Mouse (Mus musculus) limb, embryonic 14.5 days (tissue): ENCODE results near the gene Sept8. TPM values are rescaled to one million over a fixed set of nuclear protein-coding genes. Genes with fewer than 3 reads are reported as not detected.

Experiments
- ATAC-seq: fragments of 200-750 bp; cut with Nextera tagmentation; 2 replicates; pipeline ENCODE4 v1.8.0; 2017; ENCODE audit warnings: low read depth, moderate number of reproducible peaks, moderate TSS enrichment; ENCODE audit not compliant: low FRiP score
- DNase-seq: peaks from one replicate; pipeline ENCODE4 v3.0.0-alpha.2; 2015; ENCODE audit warnings: low spot score
- H3K27ac ChIP-seq: fragments of 300-500 bp; sonication (generic); replicated peaks from 2 replicates; pipeline ENCODE4 v1.5.1; 2014; ENCODE audit warnings: low read depth, mild to moderate bottlenecking, low read length, moderate library complexity, mixed read lengths
- H3K27me3 ChIP-seq: fragments of 300-500 bp; sonication (generic); 2 replicates; pipeline ENCODE4 v1.6.1; 2014; ENCODE audit warnings: low read length, mixed read lengths; ENCODE audit not compliant: control insufficient read depth, insufficient read depth
- H3K36me3 ChIP-seq: fragments of 300-500 bp; sonication (generic); 2 replicates; pipeline ENCODE4 v1.6.1; 2014; ENCODE audit warnings: mild to moderate bottlenecking, low read length, moderate library complexity, mixed read lengths; ENCODE audit not compliant: control insufficient read depth, insufficient read depth
- H3K4me1 ChIP-seq: fragments of 300-500 bp; sonication (generic); 2 replicates; pipeline ENCODE4 v1.6.1; 2014; ENCODE audit warnings: antibody characterized with exemption, low read length, mixed read lengths; ENCODE audit not compliant: control insufficient read depth, insufficient read depth
- H3K4me2 ChIP-seq: fragments of 300-500 bp; sonication (generic); replicated peaks from 2 replicates; pipeline ENCODE4 v1.6.1; 2014; ENCODE audit warnings: low read depth, mild to moderate bottlenecking, low read length, moderate library complexity; ENCODE audit not compliant: severe bottlenecking
- H3K4me3 ChIP-seq: fragments of 300-500 bp; sonication (generic); replicated peaks from 2 replicates; pipeline ENCODE4 v1.5.1; 2014; ENCODE audit warnings: low read length
- H3K9ac ChIP-seq: fragments of 300-500 bp; sonication (generic); 2 replicates; pipeline ENCODE4 v1.6.1; 2014; ENCODE audit warnings: mild to moderate bottlenecking, low read depth, low read length, moderate library complexity; ENCODE audit not compliant: severe bottlenecking
- H3K9me3 ChIP-seq: fragments of 300-500 bp; sonication (generic); 2 replicates; pipeline ENCODE4 v1.6.1; 2016; ENCODE audit warnings: low read length; ENCODE audit not compliant: control insufficient read depth
- POLR2A ChIP-seq: fragments of 200-500 bp; IDR thresholded peaks from 2 replicates; pipeline ENCODE4 v1.8.0; 2012; ENCODE audit warnings: inconsistent platforms, mild to moderate bottlenecking, moderate library complexity, borderline replicate concordance; ENCODE audit not compliant: insufficient read depth, insufficient read length; ENCODE audit errors: extremely low read depth
- WGBS: fragments of 180-500 bp; shearing (Covaris S2); extraction: QIAGEN DNeasy Blood & Tissue Kit; methylation state at CpG from one replicate; pipeline ENCODE4 v1.1.7; 2014; 5-methylcytosine and 5-hydroxymethylcytosine counted together
- polyA plus RNA-seq, 2 experiments: library from polyadenylated mRNA; depleted of rRNA in 1 of 2; stranded (reverse) in 1 of 2; unstranded in 1 of 2; fragments of >200 nt; fragmentation: Nextera tagmentation in 1 of 2; extraction: Ambion mirVana in 1 of 2; gene quantifications; 2 replicates each; pipeline versions ENCODE4 v1.2.1 to v1.2.3; 2012 to 2014

The Sept8 gene
- 104 and 110 TPM in 2 replicates for polyA plus RNA-seq (2012; rRNA removed)
- 50.4 and 51.6 TPM in 2 replicates for polyA plus RNA-seq (2014; fragmentation: Nextera tagmentation; extraction: Ambion mirVana)

DNA sequence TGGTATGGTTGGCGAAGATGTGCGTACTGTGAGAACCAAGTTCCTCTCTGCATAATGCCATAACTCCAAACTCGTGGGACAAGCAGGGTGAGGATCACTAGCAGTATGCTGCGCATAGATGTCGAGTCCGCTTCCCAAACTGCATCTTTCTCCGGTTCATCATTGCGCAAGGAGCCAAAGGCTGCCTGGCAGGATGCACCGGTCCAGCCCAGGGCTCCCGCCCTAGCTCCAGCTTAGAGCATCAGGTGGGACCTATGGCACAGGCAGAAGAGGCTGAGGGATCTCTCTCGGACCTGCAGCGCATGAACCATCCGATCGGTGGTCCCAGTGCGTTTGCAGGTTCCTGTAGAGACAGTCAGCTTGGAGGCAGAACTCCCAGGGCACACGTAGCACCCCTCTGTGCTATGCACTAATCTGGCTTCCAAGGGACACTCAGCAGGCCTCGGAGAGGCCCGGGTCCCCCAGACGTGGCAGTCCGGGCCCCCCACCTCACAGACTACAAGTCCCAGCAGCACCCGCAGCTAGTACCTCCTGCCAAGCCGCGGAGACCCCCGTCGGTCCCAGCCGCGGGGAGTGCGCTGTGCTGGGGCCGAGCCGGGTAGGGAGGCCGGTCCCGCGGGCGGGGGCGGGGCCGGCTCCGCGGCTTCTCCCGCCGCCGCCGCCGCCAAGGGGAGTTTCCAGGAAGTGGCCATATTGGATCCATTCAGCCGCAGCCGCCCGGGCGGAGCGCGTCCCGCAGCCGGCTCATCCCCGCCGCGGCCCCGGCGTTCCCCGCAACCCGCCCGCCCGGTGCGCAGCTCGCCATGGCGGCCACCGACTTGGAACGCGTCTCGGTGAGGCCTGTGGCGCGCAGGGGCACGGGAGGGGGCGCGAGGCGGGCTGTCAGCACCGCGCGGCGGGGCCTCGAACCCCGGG lies at the start of gene Sept8:
Gene Sept8 (plus strand): TSS at position 51 of the 915 bp plus-strand sequence.
- ATAC-seq = peak; percentile 87
- peak within 1 kb of the TSS; percentile 80 for H3K9ac ChIP-seq
- H3K4me2 ChIP-seq = peak within 1 kb of the TSS; percentile 85
- H3K4me3 ChIP-seq = peak within 1 kb of the TSS; percentile 82
- TF ChIP-seq POLR2A = 0 out of 2 replicates have a peak, but pooled peaks have one; percentile 12
- H3K4me1 ChIP-seq = peaks cover 52% of the 10 kb centered on the region
- no peaks in the 10 kb centered on the region for H3K9me3 ChIP-seq
- WGBS = 7% methylated on average over 46 of the region's 79 CpGs
- peak; percentile 79 for DNase-seq
- no peaks in the 10 kb centered on the region for H3K27me3 ChIP-seq
- H3K27ac ChIP-seq = peak within 1 kb of the TSS; percentile 86
- H3K36me3 ChIP-seq = no peaks in the 10 kb centered on the region

DNA sequence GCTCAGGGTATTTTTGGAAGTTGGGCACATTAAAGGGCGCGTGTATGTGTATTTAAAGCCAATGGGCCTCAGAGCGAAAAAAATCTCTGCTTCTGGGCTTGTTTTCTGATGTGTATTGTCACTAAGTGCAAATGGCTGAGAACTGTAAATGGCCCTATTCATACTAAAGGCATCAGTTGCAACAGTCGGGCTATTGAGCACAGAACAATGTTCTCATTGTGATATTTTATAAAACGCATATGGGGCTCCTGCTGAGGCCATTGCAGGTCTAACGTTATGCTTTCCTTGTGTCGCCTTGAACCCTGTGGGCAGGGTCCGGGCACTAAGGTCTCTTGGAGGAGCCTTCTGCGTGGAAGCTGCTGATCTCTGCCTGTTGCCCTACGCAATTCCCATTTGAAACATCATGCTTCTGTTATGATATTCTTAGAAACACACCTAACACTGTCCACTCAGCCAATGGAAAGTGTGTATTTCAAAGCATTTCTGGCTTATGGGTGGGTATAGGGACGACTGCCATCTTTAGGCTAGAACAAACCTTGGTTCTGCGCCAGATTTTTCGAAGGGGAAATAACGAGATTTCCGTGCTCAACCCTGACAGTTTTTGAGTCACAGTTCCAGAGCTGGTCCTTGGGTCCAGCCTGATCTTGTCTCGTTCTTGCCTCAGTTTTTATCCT lies 49.6 kb upstream of the Sept8 start:
- Histone ChIP-seq H3K4me3 (no peak overlapping the region), H3K4me2 (peak overlapping the region; percentile 40), H3K27me3 (peaks cover 32% of the 10 kb centered on the region), H3K4me1 (peaks cover 15% of the 10 kb centered on the region; the same call in 1 of the 2 replicates), H3K9ac (no peak overlapping the region), H3K9me3 (no peaks in the 10 kb centered on the region), H3K36me3 (peaks cover 6% of the 10 kb centered on the region; the same call in 1 of the 2 replicates), H3K27ac (no peak overlapping the region)
- ATAC-seq = peak; percentile 10; the same call in 1 of the 2 replicates
- no peak for DNase-seq
- WGBS = 30% methylated on average over 16 of the region's 16 CpGs
- no peak for TF ChIP-seq POLR2A

DNA sequence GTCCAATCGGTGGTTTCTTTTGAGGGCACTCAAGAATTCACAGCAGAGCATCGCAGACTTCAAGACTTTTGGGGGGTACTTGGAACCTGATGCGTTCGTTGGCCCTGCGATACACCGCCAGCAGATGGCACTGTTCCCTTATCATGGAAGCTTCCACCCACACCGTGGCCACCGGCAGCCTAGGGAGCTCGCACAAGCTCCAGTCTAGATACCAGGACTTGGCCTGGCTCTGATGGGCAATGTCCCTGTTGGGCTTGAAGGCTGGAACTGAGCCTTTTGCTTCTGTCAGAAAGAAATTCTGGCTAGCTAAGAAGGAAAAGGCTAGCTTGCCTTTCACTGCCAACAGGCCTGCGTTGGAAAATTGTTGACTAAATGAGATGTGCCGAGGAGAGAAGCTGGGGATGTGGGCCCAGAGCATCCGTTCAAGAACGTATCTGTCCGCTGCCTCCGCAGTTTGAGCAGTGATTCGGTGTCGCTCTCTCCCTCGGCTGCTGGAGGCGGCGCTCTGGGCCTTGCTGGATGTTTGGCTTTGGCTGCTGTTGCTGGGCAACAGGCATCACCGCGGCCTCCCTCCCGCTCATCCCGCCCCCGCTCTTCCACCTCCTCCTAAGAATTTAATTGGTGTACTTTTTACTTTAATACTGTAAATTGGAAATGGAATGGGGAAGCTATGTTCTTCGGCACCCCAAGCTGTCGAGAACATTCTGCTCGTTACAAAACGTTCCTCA lies 48.9 kb upstream of the Sept8 start, which contains the start of gene Gm9837:
Gene Gm9837 (minus strand): TSS at position 512 of the 728 bp plus-strand sequence.
- ATAC-seq = peak; percentile 79
- H3K27ac ChIP-seq = no peak within 1 kb of the TSS
- peak; percentile 90 for DNase-seq
- H3K27me3 ChIP-seq = peaks cover 29% of the 10 kb centered on the region
- peak within 1 kb of the TSS; percentile 14 for H3K4me3 ChIP-seq
- no peaks in the 10 kb centered on the region for H3K36me3 ChIP-seq
- 4% methylated on average over 28 of the region's 29 CpGs for WGBS
- no peak for TF ChIP-seq POLR2A
- no peak within 1 kb of the TSS for H3K9ac ChIP-seq
- no peaks in the 10 kb centered on the region for H3K9me3 ChIP-seq
- H3K4me2 ChIP-seq = peak within 1 kb of the TSS; percentile 40
- peaks cover 15% of the 10 kb centered on the region; the same call in 1 of the 2 replicates for H3K4me1 ChIP-seq

GRCm38 (mm10) chr11:53472709-53473108 lies 46.3 kb upstream of the Sept8 start:
- H3K27me3 ChIP-seq = peaks cover 29% of the 10 kb centered on the region
- no peak for TF ChIP-seq POLR2A
- H3K9me3 ChIP-seq = no peaks in the 10 kb centered on the region
- DNase-seq = no peak
- ATAC-seq = no peak
- no peak overlapping the region for H3K4me3 ChIP-seq
- no peaks in the 10 kb centered on the region for H3K36me3 ChIP-seq
- H3K27ac ChIP-seq = no peak overlapping the region
- WGBS = 85% methylated on average over 3 of the region's 3 CpGs
- H3K9ac ChIP-seq = no peak overlapping the region
- no peak overlapping the region for H3K4me2 ChIP-seq
- H3K4me1 ChIP-seq = peaks cover 9% of the 10 kb centered on the region; the same call in 1 of the 2 replicates

GRCm38 (mm10) chr11:53475620-53476019 lies 43.4 kb upstream of the Sept8 start:
- Histone ChIP-seq H3K9ac (no peak overlapping the region), H3K36me3 (no peaks in the 10 kb centered on the region), H3K27me3 (peaks cover 53% of the 10 kb centered on the region), H3K4me2 (no peak overlapping the region), H3K4me1 (peaks cover 13% of the 10 kb centered on the region), H3K27ac (no peak overlapping the region), H3K4me3 (no peak overlapping the region), H3K9me3 (no peaks in the 10 kb centered on the region)
- 30% methylated on average over 8 of the region's 8 CpGs for WGBS
- DNase-seq (no peak), ATAC-seq (no peak)
- TF ChIP-seq POLR2A = no peak
